Mouse (Mus musculus) inflammation-experienced regulatory T-cells, adult 16 weeks (primary cell): ENCODE results near the gene Dek. TPM values are rescaled to one million over a fixed set of nuclear protein-coding genes. Genes with fewer than 3 reads are reported as not detected.

ENCODE experiments used
- polyA plus RNA-seq: library from polyadenylated mRNA; unstranded; fragments of 100-300 nt; shearing (Covaris generic); gene quantifications from one replicate; pipeline ENCODE4 v1.2.1, GENCODE M21; 2017

Gene Dek
- 81.8 TPM for polyA plus RNA-seq

DNA sequence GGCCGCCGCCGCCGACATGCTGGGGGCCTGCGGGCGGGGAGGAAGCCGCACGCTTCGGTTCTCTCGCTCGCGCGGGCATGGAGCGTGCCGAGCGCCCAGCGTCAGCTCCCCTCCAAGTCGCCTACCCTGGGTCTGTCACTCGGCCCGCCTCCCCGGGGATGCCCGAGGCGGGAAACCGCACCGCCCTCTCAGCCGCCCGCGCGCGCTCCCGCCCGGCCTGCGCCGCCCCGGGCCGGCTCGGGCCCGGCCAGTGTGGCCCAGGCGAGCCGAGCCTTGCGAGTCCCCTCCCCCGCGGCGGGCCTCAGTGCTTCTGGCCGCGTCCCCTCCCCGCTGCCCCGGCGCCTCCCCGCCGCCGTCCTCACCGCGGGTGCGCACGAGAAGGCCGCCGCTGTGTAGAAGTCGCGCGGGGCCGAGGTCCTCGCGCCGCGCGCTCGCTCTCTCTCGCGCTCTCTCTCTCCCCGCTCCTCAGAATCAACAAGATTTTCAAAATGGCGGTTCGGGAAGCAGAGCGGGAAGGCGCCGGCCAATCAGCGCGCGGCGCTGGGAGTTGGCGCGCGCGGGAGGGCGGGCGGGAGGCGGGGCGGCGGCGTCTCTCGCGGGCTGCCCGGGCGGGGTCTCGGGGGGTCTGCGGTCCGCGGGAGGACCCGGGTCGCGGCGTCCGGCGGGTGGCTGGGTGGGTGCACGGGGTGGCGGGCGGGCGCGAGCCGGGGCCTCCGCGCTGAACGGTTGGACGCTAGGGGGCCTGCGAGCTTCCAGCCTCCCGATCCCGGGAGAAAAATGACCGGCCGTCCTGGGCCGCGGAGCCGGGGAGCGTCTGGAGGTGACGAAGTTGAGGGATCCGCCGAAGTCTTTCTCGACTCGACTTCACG is at the start of gene Dek:
TSS of gene Dek (minus strand) at position 491 of the 869 bp plus-strand sequence.

DNA sequence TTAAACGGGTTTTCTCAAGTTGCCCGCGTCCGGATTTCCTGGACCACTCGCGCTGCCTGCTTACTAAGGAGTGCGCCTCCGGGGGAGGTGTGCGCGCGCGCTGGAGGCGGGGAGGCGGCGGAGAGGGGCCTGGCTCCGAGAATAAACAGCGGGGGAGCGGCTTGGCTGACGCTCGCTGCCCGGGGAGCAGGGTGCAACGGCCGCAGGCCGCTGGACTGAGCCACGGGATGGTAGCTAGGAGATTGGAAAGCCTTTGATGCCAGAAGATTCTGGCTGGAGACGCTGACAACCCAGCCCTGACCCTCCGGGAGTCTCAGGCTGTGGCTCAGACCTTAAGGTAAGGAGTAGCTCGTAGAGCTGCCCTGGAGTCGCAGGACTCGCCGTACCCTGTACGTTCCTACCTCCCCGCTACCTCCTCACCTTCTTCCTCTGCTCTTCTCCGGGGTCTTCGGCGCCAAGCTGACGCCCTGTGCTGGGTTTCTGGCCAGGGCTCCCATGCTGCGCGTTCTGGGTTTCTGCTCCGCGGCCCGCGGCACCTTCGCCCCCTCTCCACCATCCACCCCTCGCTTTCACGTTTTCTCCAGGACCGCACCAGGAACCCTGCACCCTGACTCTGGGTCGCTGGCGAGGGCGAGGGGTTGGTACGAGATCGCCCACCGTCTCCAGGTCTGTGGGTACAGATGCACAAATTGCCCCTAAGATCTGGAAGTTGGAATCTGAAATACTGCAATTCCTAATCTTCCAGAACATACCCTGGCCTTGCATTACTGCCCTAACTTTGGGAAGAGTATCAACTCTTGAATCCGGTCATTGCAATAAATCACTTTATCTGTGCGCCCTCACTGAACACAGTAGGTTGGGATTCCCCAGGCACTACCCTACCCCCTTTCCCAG is 16.8 kb upstream of the Dek start, which contains the start of gene Rnf144b:
TSS of gene Rnf144b (plus strand) at position 120 of the 894 bp plus-strand sequence.

GRCm38 (mm10) chr13:47044617-47044947 is 61.4 kb downstream of the Dek start, which contains the start of gene Tpmt:
Gene Tpmt, minus strand, starts transcription at chr13:47044737.

DNA sequence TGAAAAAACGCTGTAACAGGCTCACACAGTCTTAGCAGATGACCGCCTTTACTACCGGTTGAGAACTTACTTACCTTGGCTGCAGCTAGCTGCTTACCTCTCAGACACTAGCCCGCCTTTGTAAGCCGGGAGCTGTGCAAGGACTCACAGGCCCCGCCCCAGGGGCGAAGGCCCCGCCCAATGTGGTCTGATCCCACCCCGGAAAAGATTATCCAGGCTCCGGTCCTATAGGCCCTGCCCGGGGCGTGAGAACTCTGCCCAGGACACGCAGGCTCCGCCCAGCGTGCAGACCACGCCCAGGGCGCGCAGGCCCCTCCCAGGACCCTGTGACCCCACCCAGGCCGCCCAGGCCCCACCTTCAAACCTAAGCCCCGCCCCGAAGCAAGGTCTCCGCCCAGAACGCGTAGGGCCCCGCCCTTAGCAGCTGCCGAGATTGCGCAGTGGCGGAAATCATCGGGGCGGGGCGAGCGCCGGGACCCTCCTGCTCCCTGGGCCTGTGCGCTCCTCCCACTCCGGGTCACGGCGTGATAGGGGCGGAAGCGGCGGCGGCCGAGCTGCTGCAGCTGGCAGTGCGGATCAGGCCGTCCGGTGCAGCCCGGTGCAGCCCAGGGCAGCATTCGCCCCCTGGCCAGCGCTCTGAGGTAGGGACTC is 62.8 kb downstream of the Dek start, which contains the start of gene Kdm1b:
TSS of gene Kdm1b (plus strand) at position 470 of the 651 bp plus-strand sequence.

Other genes with a start within 250 kb of the Dek start
- gene Kif13a, start 176.3 kb downstream of the Dek start, polyA plus RNA-seq, result 4.9 TPM
- gene Nhlrc1, start 91.4 kb downstream of the Dek start, polyA plus RNA-seq, result 0.76 TPM
- 39.9 TPM for gene Kdm1b, start 62.7 kb downstream of the Dek start, polyA plus RNA-seq
- 3.0 TPM for gene Tpmt, start 61.5 kb downstream of the Dek start, polyA plus RNA-seq
- gene Rnf144b, start 16.5 kb upstream of the Dek start, polyA plus RNA-seq, result 0.28 TPM